Comparison of ENCODE assay signal across 22 mouse cellular contexts in the genomic region with DNA sequence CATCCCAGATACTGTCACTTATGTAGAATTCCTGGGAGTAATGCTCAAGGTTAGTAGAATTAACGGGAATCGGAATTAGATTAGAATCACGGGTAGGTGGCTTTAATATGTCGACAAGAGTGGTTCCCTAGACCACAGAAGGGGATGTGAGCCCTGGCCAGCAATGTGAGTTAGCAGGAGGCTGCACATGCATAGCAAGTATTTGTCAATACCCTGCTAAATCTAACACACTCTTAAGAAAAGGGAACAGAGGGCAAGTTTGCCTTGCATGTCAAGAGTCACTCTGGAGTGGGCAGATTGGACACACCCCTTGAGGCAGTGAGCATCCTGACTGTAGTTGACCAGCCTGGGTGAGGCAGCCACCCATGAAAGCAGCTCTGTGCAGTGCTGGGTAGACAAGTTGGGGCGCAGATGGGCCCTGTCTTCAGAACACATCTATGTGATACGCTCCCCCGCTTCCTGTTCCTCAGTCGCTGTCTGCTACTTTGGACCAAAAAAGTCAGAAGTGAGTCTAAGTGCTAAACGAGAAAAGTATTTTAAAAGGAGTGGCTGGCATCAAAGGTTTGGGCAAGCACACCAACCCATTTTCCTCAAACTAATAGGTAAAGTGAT.
DNase-seq lines count a peak whose midpoint lies in the region; ATAC-seq and TF ChIP-seq lines count a peak whose summit lies in the region.
"Had no signal": no experiment of that assay in that cellular context is flagged by ENCODE, and none has a peak within 500 bp of the region (broad histone marks: within the 10 kb centered on the region; RNA-seq: fewer than 3 reads in every experiment).

No protein-coding gene starts in this region.

- TF ChIP-seq CTCF in midbrain, postnatal 0 days (IDR thresholded peaks at IDR 0.05) = no peak

- H3K27ac ChIP-seq in hindbrain, embryonic 13.5 days = 0 out of 2 replicates have a peak overlapping the region, but pooled peaks have one; percentile 69
- no peak overlapping the region for H3K27ac ChIP-seq in hindbrain, embryonic 11.5 days (ENCODE audit: low read depth, low read length)
- peak overlapping the region; percentile 57; the same call in 1 of the 2 replicates for H3K27ac ChIP-seq in midbrain, postnatal 0 days (ENCODE audit: low read depth, low read length)
- no peak overlapping the region for H3K27ac ChIP-seq in midbrain, embryonic 13.5 days
- H3K27ac ChIP-seq: embryonic facial prominence, embryonic 15.5 days; forebrain, embryonic 10.5 days; heart, embryonic 13.5 days had no signal

- no peaks in the 10 kb centered on the region for H3K36me3 ChIP-seq in hindbrain, embryonic 13.5 days
- no peaks in the 10 kb centered on the region for H3K36me3 ChIP-seq in hindbrain, embryonic 11.5 days (ENCODE audit: control insufficient read depth, insufficient read depth, low read length)
- peaks cover 11% of the 10 kb centered on the region; the same call in 1 of the 2 replicates for H3K36me3 ChIP-seq in midbrain, postnatal 0 days (ENCODE audit: insufficient read depth, low read length)
- H3K36me3 ChIP-seq in midbrain, embryonic 13.5 days = no peaks in the 10 kb centered on the region
- H3K36me3 ChIP-seq: embryonic facial prominence, embryonic 15.5 days; forebrain, embryonic 10.5 days; heart, embryonic 13.5 days had no signal

- no peak overlapping the region for H3K9ac ChIP-seq in hindbrain, embryonic 13.5 days
- H3K9ac ChIP-seq in hindbrain, embryonic 11.5 days (ENCODE audit: low read depth, low read length) = no peak overlapping the region
- no peak overlapping the region for H3K9ac ChIP-seq in midbrain, postnatal 0 days (replicated peaks; ENCODE audit: low read length, poor library complexity, severe bottlenecking)
- H3K9ac ChIP-seq in midbrain, embryonic 13.5 days (replicated peaks) = no peak overlapping the region
- H3K9ac ChIP-seq: embryonic facial prominence, embryonic 15.5 days; heart, embryonic 13.5 days; hindbrain, embryonic 14.5 days had no signal

- no peak overlapping the region for H3K4me2 ChIP-seq in hindbrain, embryonic 13.5 days
- no peak overlapping the region for H3K4me2 ChIP-seq in hindbrain, embryonic 11.5 days (replicated peaks; ENCODE audit: low read depth, low read length)
- no peak overlapping the region for H3K4me2 ChIP-seq in midbrain, postnatal 0 days (ENCODE audit: low read depth, low read length, poor library complexity, severe bottlenecking)
- no peak overlapping the region for H3K4me2 ChIP-seq in midbrain, embryonic 13.5 days (replicated peaks)
- H3K4me2 ChIP-seq: embryonic facial prominence, embryonic 15.5 days; heart, embryonic 13.5 days; hindbrain, embryonic 14.5 days had no signal

- no peak for DNase-seq in hindbrain, embryonic 11.5 days (ENCODE audit: low spot score)
- DNase-seq in layer of hippocampus, adult 9-11 months = peak; percentile 27
- no peak for DNase-seq in layer of hippocampus, postnatal 14 days (ENCODE audit: low spot score in 2 of 2)
- DNase-seq in midbrain, postnatal 0 days (ENCODE audit: low spot score) = no peak
- DNase-seq in left cerebral cortex, adult 11 months (ENCODE audit: low spot score) = no peak
- DNase-seq: adrenal gland, postnatal 25 days; cerebellum, adult 18-20 months; embryo, embryonic 11 days; gastrocnemius, postnatal 10 days; heart, postnatal 36 days had no signal

- no peaks in the 10 kb centered on the region for H3K9me3 ChIP-seq in hindbrain, embryonic 13.5 days
- no peaks in the 10 kb centered on the region for H3K9me3 ChIP-seq in hindbrain, embryonic 11.5 days (ENCODE audit: control insufficient read depth, low read length)
- H3K9me3 ChIP-seq in midbrain, postnatal 0 days (ENCODE audit: low read length) = no peaks in the 10 kb centered on the region
- H3K9me3 ChIP-seq in midbrain, embryonic 13.5 days = no peaks in the 10 kb centered on the region
- H3K9me3 ChIP-seq: embryonic facial prominence, embryonic 15.5 days; forebrain, embryonic 10.5 days; heart, embryonic 13.5 days had no signal

- H3K4me3 ChIP-seq in hindbrain, embryonic 13.5 days = no peak overlapping the region
- H3K4me3 ChIP-seq in hindbrain, embryonic 11.5 days (ENCODE audit: low read depth, low read length) = no peak overlapping the region
- no peak overlapping the region for H3K4me3 ChIP-seq in midbrain, postnatal 0 days (ENCODE audit: low read depth, low read length)
- H3K4me3 ChIP-seq in midbrain, embryonic 13.5 days (replicated peaks) = no peak overlapping the region
- H3K4me3 ChIP-seq: embryonic facial prominence, embryonic 15.5 days; erythroblast, embryonic 14.5 days; forebrain, embryonic 10.5 days; heart, embryonic 13.5 days had no signal

- 88% methylated on average over 9 of the region's 9 CpGs for WGBS in hindbrain, embryonic 13.5 days
- WGBS in hindbrain, embryonic 11.5 days = 91% methylated on average over 9 of the region's 9 CpGs
- 85% methylated on average over 9 of the region's 9 CpGs for WGBS in midbrain, postnatal 0 days
- 90% methylated on average over 9 of the region's 9 CpGs for WGBS in midbrain, embryonic 13.5 days

- no peak for ATAC-seq in hindbrain, embryonic 13.5 days (ENCODE audit: low FRiP score)
- ATAC-seq in hindbrain, embryonic 11.5 days (ENCODE audit: low FRiP score) = no peak
- no peak for ATAC-seq in midbrain, postnatal 0 days (ENCODE audit: low FRiP score)
- ATAC-seq in midbrain, embryonic 13.5 days = no peak
- ATAC-seq in megakaryocyte progenitor cell, adult 5-6 weeks (replicated peaks; ENCODE audit: poor library complexity) = peak; percentile 66
- ATAC-seq: activated CD4-positive, CD25-positive, alpha-beta regulatory T cell, adult 4 months; forebrain, embryonic 14.5 days; Patski had no signal

- peaks cover 51% of the 10 kb centered on the region for H3K4me1 ChIP-seq in hindbrain, embryonic 13.5 days (replicated peaks)
- no peaks in the 10 kb centered on the region for H3K4me1 ChIP-seq in hindbrain, embryonic 11.5 days (replicated peaks; ENCODE audit: control insufficient read depth, insufficient read depth, low read length)
- peaks cover 6% of the 10 kb centered on the region; the same call in 1 of the 2 replicates for H3K4me1 ChIP-seq in midbrain, postnatal 0 days (ENCODE audit: insufficient read depth, low read length)
- H3K4me1 ChIP-seq in midbrain, embryonic 13.5 days (replicated peaks) = peaks cover 24% of the 10 kb centered on the region
- H3K4me1 ChIP-seq: embryonic facial prominence, embryonic 15.5 days; forebrain, embryonic 10.5 days; heart, embryonic 13.5 days had no signal

- no peaks in the 10 kb centered on the region for H3K27me3 ChIP-seq in hindbrain, embryonic 13.5 days
- H3K27me3 ChIP-seq in hindbrain, embryonic 11.5 days (ENCODE audit: control insufficient read depth, insufficient read depth, low read length) = no peaks in the 10 kb centered on the region
- H3K27me3 ChIP-seq in midbrain, postnatal 0 days (ENCODE audit: insufficient read depth, low read length) = no peaks in the 10 kb centered on the region
- no peaks in the 10 kb centered on the region for H3K27me3 ChIP-seq in midbrain, embryonic 13.5 days
- H3K27me3 ChIP-seq: CH12.LX; embryonic facial prominence, embryonic 15.5 days; heart, embryonic 13.5 days had no signal

Comparison
In these comparisons a context has a peak if more than half of its experiments do, and no peak if none do; other contexts are left out.
1. H3K27ac ChIP-seq: peak in hindbrain, embryonic 13.5 days (single experiment) and midbrain, postnatal 0 days (single experiment); none in hindbrain, embryonic 11.5 days (single experiment) and midbrain, embryonic 13.5 days (single experiment).